Mouse (Mus musculus) heart, embryonic 10.5 days (tissue): Measurements from ENCODE around the gene Taz. TPM values are rescaled to one million over a fixed set of nuclear protein-coding genes. Genes with fewer than 3 reads are reported as not detected.

Experiments
- microRNA-seq: library from miRNA; unstranded; fragments of <30 nt; microRNA quantifications from one replicate; pipeline ENCODE4, GENCODE M21; 2017
- polyA plus RNA-seq: library from polyadenylated mRNA; unstranded; fragments of >200 nt; fragmentation: Nextera tagmentation; extraction: Ambion mirVana; gene quantifications from 2 replicates; pipeline ENCODE4 v1.2.1, GENCODE M21; 2016

Taz gene
- polyA plus RNA-seq, 1 experiment from 2014 or later: 73.1 TPM

Small RNA genes lying within 50 kb of the gene (microRNA-seq; reads per million reads assigned to microRNA genes)
- gene Mir7091: 0.76 reads per million
- gene Mir7092: 0.76 reads per million

Other genes with a start within 250 kb of the Taz start
- not detected in 2 replicates for gene Opn1mw, start 154.4 kb upstream of the Taz start, polyA plus RNA-seq
- gene Mecp2, start 146.5 kb upstream of the Taz start, polyA plus RNA-seq: 11.3 and 13.1 TPM in 2 replicates
- not detected in 2 replicates for gene Tex28, start 114.1 kb upstream of the Taz start, polyA plus RNA-seq
- gene Tktl1, start 104.7 kb upstream of the Taz start, polyA plus RNA-seq: 0.05 and 0.10 TPM in 2 replicates
- 199 and 236 TPM in 2 replicates for gene Flna, start 32.1 kb upstream of the Taz start, polyA plus RNA-seq
- 17.9 and 22.7 TPM in 2 replicates for gene Emd, start 27.2 kb upstream of the Taz start, polyA plus RNA-seq
- 496 and 543 TPM in 2 replicates for gene Rpl10, start 11.1 kb upstream of the Taz start, polyA plus RNA-seq
- 11.1 and 11.2 TPM in 2 replicates for gene Dnase1l1, start 425 bp downstream of the Taz start, polyA plus RNA-seq
- gene Atp6ap1, start 15.2 kb downstream of the Taz start, polyA plus RNA-seq: 114 and 125 TPM in 2 replicates
- 171 and 194 TPM in 2 replicates for gene Gdi1, start 23.1 kb downstream of the Taz start, polyA plus RNA-seq
- gene Fam50a, start 31.1 kb downstream of the Taz start, polyA plus RNA-seq: 57.1 and 65.2 TPM in 2 replicates
- 7.0 and 12.7 TPM in 2 replicates for gene Plxna3, start 47.2 kb downstream of the Taz start, polyA plus RNA-seq
- gene Lage3, start 71.7 kb downstream of the Taz start, polyA plus RNA-seq: 103 and 105 TPM in 2 replicates
- gene Ubl4a, start 91.3 kb downstream of the Taz start, polyA plus RNA-seq: 64.2 and 71.0 TPM in 2 replicates
- 13.1 and 15.7 TPM in 2 replicates for gene Slc10a3, start 91.4 kb downstream of the Taz start, polyA plus RNA-seq
- gene Fam3a, start 111.4 kb downstream of the Taz start, polyA plus RNA-seq: 24.0 and 25.3 TPM in 2 replicates
- 18.6 and 21.7 TPM in 2 replicates for gene Ikbkg, start 111.4 kb downstream of the Taz start, polyA plus RNA-seq
- gene G6pdx, start 147.3 kb downstream of the Taz start, polyA plus RNA-seq: 26.3 and 34.6 TPM in 2 replicates
- not detected in 2 replicates for gene Gm6880, start 199.5 kb downstream of the Taz start, polyA plus RNA-seq